Mouse (Mus musculus): ENCODE data around the gene Apod. TPM values are rescaled to one million over a fixed set of nuclear protein-coding genes. Genes with fewer than 3 reads are reported as not detected.
"Not testable (repeated sequence)": the region's sequence is repeated elsewhere in the genome, so short reads cannot be mapped to it uniquely, and the experiment has no call there.

Gene Apod
- polyA plus RNA-seq, 1 experiment from 2014 or later: not detected

GRCm38 (mm10) chr16:31347581-31347980 is 33.0 kb upstream of the Apod start:
- no peak overlapping the region for H3K27ac ChIP-seq (ENCODE audit: low read length)
- ATAC-seq (ENCODE audit: low read depth): no peak
- H3K4me1 ChIP-seq (ENCODE audit: control insufficient read depth, low read depth, low read length): no peaks in the 10 kb centered on the region
- H3K4me3 ChIP-seq (ENCODE audit: low read depth, low read length): no peak overlapping the region
- no peaks in the 10 kb centered on the region; the same call in 1 of the 2 replicates for H3K27me3 ChIP-seq (ENCODE audit: control insufficient read depth, insufficient read depth, low read depth, low read length)
- WGBS (ENCODE audit: insufficient replicate concordance): 19% methylated on average over 14 of the region's 14 CpGs
- H3K4me2 ChIP-seq (ENCODE audit: low read depth, low read length): no peak overlapping the region
- H3K9me3 ChIP-seq (replicated peaks; ENCODE audit: control insufficient read depth, low read length): no peaks in the 10 kb centered on the region
- H3K9ac ChIP-seq (ENCODE audit: low read depth, low read length): no peak overlapping the region
- H3K36me3 ChIP-seq (ENCODE audit: control insufficient read depth, insufficient read depth): no peaks in the 10 kb centered on the region

- H3K4me2 ChIP-seq (ENCODE audit: low read depth, low read length): no peak overlapping the region
- H3K36me3 ChIP-seq (ENCODE audit: control insufficient read depth, insufficient read depth): no peaks in the 10 kb centered on the region
- no peaks in the 10 kb centered on the region for H3K4me1 ChIP-seq (ENCODE audit: control insufficient read depth, low read depth, low read length)
- no peak for ATAC-seq (ENCODE audit: low read depth)
- H3K9ac ChIP-seq (ENCODE audit: low read depth, low read length): no peak overlapping the region
- no peaks in the 10 kb centered on the region for H3K9me3 ChIP-seq (replicated peaks; ENCODE audit: control insufficient read depth, low read length)
- H3K4me3 ChIP-seq (ENCODE audit: low read depth, low read length): no peak overlapping the region
- H3K27me3 ChIP-seq (ENCODE audit: control insufficient read depth, insufficient read depth, low read depth, low read length): no peaks in the 10 kb centered on the region
- WGBS (ENCODE audit: insufficient replicate concordance): 40% methylated on average over 2 of the region's 2 CpGs
- no peak overlapping the region for H3K27ac ChIP-seq (ENCODE audit: low read length)
Measured at GRCm38 (mm10) chr16:31342966-31343365, 28.4 kb upstream of the Apod start.

- Histone ChIP-seq H3K4me2 (ENCODE audit: low read depth, low read length) (no peak overlapping the region), H3K27ac (ENCODE audit: low read length) (no peak overlapping the region), H3K9ac (ENCODE audit: low read depth, low read length) (no peak overlapping the region), H3K4me1 (ENCODE audit: control insufficient read depth, low read depth, low read length) (no peaks in the 10 kb centered on the region), H3K9me3 (replicated peaks; ENCODE audit: control insufficient read depth, low read length) (no peaks in the 10 kb centered on the region), H3K4me3 (ENCODE audit: low read depth, low read length) (no peak overlapping the region), H3K27me3 (ENCODE audit: control insufficient read depth, insufficient read depth, low read depth, low read length) (no peaks in the 10 kb centered on the region), H3K36me3 (ENCODE audit: control insufficient read depth, insufficient read depth) (no peaks in the 10 kb centered on the region)
- WGBS (ENCODE audit: insufficient replicate concordance): 36% methylated on average over 5 of the region's 5 CpGs
- no peak for ATAC-seq (ENCODE audit: low read depth)
Measured at GRCm38 (mm10) chr16:31342556-31342955, 27.9 kb upstream of the Apod start.

GRCm38 (mm10) chr16:31339332-31339731 is 24.7 kb upstream of the Apod start:
- no peaks in the 10 kb centered on the region for H3K4me1 ChIP-seq (ENCODE audit: control insufficient read depth, low read depth, low read length)
- H3K4me2 ChIP-seq (ENCODE audit: low read depth, low read length): no peak overlapping the region
- no peak overlapping the region for H3K9ac ChIP-seq (ENCODE audit: low read depth, low read length)
- no peak overlapping the region for H3K4me3 ChIP-seq (ENCODE audit: low read depth, low read length)
- H3K9me3 ChIP-seq (replicated peaks; ENCODE audit: control insufficient read depth, low read length): no peaks in the 10 kb centered on the region
- no peak overlapping the region for H3K27ac ChIP-seq (ENCODE audit: low read length)
- no peaks in the 10 kb centered on the region for H3K36me3 ChIP-seq (ENCODE audit: control insufficient read depth, insufficient read depth)
- H3K27me3 ChIP-seq (ENCODE audit: control insufficient read depth, insufficient read depth, low read depth, low read length): no peaks in the 10 kb centered on the region
- ATAC-seq (ENCODE audit: low read depth): no peak
- 37% methylated on average over 5 of the region's 5 CpGs for WGBS (ENCODE audit: insufficient replicate concordance)

- Histone ChIP-seq H3K4me1 (ENCODE audit: control insufficient read depth, low read depth, low read length) (no peaks in the 10 kb centered on the region), H3K4me2 (ENCODE audit: low read depth, low read length) (no peak overlapping the region), H3K27me3 (ENCODE audit: control insufficient read depth, insufficient read depth, low read depth, low read length) (no peaks in the 10 kb centered on the region), H3K36me3 (ENCODE audit: control insufficient read depth, insufficient read depth) (no peaks in the 10 kb centered on the region), H3K9me3 (replicated peaks; ENCODE audit: control insufficient read depth, low read length) (no peaks in the 10 kb centered on the region), H3K4me3 (ENCODE audit: low read depth, low read length) (no peak overlapping the region), H3K9ac (ENCODE audit: low read depth, low read length) (no peak overlapping the region), H3K27ac (ENCODE audit: low read length) (no peak overlapping the region)
- WGBS (ENCODE audit: insufficient replicate concordance): 38% methylated on average over 3 of the region's 3 CpGs
- ATAC-seq (ENCODE audit: low read depth): no peak
Measured at GRCm38 (mm10) chr16:31337956-31338355, 23.3 kb upstream of the Apod start.

GRCm38 (mm10) chr16:31334796-31335195 is 20.2 kb upstream of the Apod start:
- ATAC-seq (ENCODE audit: low read depth): no peak
- no peak overlapping the region for H3K9ac ChIP-seq (ENCODE audit: low read depth, low read length)

GRCm38 (mm10) chr16:31332586-31332985 is 18.0 kb upstream of the Apod start:
- no peak overlapping the region for H3K27ac ChIP-seq (ENCODE audit: low read length)
- no peak overlapping the region for H3K4me2 ChIP-seq (ENCODE audit: low read depth, low read length)
- H3K27me3 ChIP-seq (ENCODE audit: control insufficient read depth, insufficient read depth, low read depth, low read length): no peaks in the 10 kb centered on the region
- no peaks in the 10 kb centered on the region for H3K4me1 ChIP-seq (ENCODE audit: control insufficient read depth, low read depth, low read length)
- no peaks in the 10 kb centered on the region for H3K9me3 ChIP-seq (replicated peaks; ENCODE audit: control insufficient read depth, low read length)
- no peak for ATAC-seq (ENCODE audit: low read depth)
- no peaks in the 10 kb centered on the region for H3K36me3 ChIP-seq (ENCODE audit: control insufficient read depth, insufficient read depth)
- no peak overlapping the region for H3K4me3 ChIP-seq (ENCODE audit: low read depth, low read length)
- no peak overlapping the region for H3K9ac ChIP-seq (ENCODE audit: low read depth, low read length)

More at GRCm38 (mm10) chr16:31334796-31335195, 20.2 kb upstream of the Apod start:
- no peaks in the 10 kb centered on the region for H3K27me3 ChIP-seq (ENCODE audit: control insufficient read depth, insufficient read depth, low read depth, low read length)
- no peak overlapping the region for H3K4me2 ChIP-seq (ENCODE audit: low read depth, low read length)
- WGBS (ENCODE audit: insufficient replicate concordance): 41% methylated on average over 5 of the region's 5 CpGs
- no peak overlapping the region for H3K4me3 ChIP-seq (ENCODE audit: low read depth, low read length)
- no peaks in the 10 kb centered on the region for H3K9me3 ChIP-seq (replicated peaks; ENCODE audit: control insufficient read depth, low read length)
- no peaks in the 10 kb centered on the region for H3K36me3 ChIP-seq (ENCODE audit: control insufficient read depth, insufficient read depth)
- H3K27ac ChIP-seq (ENCODE audit: low read length): no peak overlapping the region
- no peaks in the 10 kb centered on the region for H3K4me1 ChIP-seq (ENCODE audit: control insufficient read depth, low read depth, low read length)

GRCm38 (mm10) chr16:31330970-31331369 is 16.4 kb upstream of the Apod start:
- 84% methylated on average over 6 of the region's 6 CpGs for WGBS (ENCODE audit: insufficient replicate concordance)
- not testable (repeated sequence) for H3K36me3 ChIP-seq (ENCODE audit: control insufficient read depth, insufficient read depth); H3K4me1 ChIP-seq (ENCODE audit: control insufficient read depth, low read depth, low read length); H3K4me2 ChIP-seq (ENCODE audit: low read depth, low read length); H3K27me3 ChIP-seq (ENCODE audit: control insufficient read depth, insufficient read depth, low read depth, low read length); H3K9me3 ChIP-seq (replicated peaks; ENCODE audit: control insufficient read depth, low read length); ATAC-seq (ENCODE audit: low read depth); H3K9ac ChIP-seq (ENCODE audit: low read depth, low read length); H3K27ac ChIP-seq (ENCODE audit: low read length); H3K4me3 ChIP-seq (ENCODE audit: low read depth, low read length)

GRCm38 (mm10) chr16:31329668-31330067 is 15.1 kb upstream of the Apod start:
- Histone ChIP-seq H3K27ac (ENCODE audit: low read length) (no peak overlapping the region), H3K4me1 (ENCODE audit: control insufficient read depth, low read depth, low read length) (no peaks in the 10 kb centered on the region), H3K4me2 (ENCODE audit: low read depth, low read length) (no peak overlapping the region), H3K36me3 (ENCODE audit: control insufficient read depth, insufficient read depth) (no peaks in the 10 kb centered on the region), H3K27me3 (ENCODE audit: control insufficient read depth, insufficient read depth, low read depth, low read length) (no peaks in the 10 kb centered on the region), H3K9ac (ENCODE audit: low read depth, low read length) (no peak overlapping the region), H3K4me3 (ENCODE audit: low read depth, low read length) (no peak overlapping the region), H3K9me3 (replicated peaks; ENCODE audit: control insufficient read depth, low read length) (no peaks in the 10 kb centered on the region)
- no peak for ATAC-seq (ENCODE audit: low read depth)
- WGBS (ENCODE audit: insufficient replicate concordance): 40% methylated on average over 2 of the region's 2 CpGs

- Histone ChIP-seq H3K36me3 (ENCODE audit: control insufficient read depth, insufficient read depth) (no peaks in the 10 kb centered on the region), H3K4me1 (ENCODE audit: control insufficient read depth, low read depth, low read length) (no peaks in the 10 kb centered on the region), H3K27me3 (ENCODE audit: control insufficient read depth, insufficient read depth, low read depth, low read length) (no peaks in the 10 kb centered on the region), H3K9me3 (replicated peaks; ENCODE audit: control insufficient read depth, low read length) (no peaks in the 10 kb centered on the region), H3K9ac (ENCODE audit: low read depth, low read length) (no peak overlapping the region), H3K4me2 (ENCODE audit: low read depth, low read length) (no peak overlapping the region), H3K27ac (ENCODE audit: low read length) (no peak overlapping the region), H3K4me3 (ENCODE audit: low read depth, low read length) (no peak overlapping the region)
- 72% methylated on average over 2 of the region's 2 CpGs for WGBS (ENCODE audit: insufficient replicate concordance)
- no peak for ATAC-seq (ENCODE audit: low read depth)
Measured at GRCm38 (mm10) chr16:31327891-31328290, 13.3 kb upstream of the Apod start.
